Mouse (Mus musculus) left cerebral cortex, adult 18-20 months (tissue): ENCODE data around the gene Trip11. TPM values are rescaled to one million over a fixed set of nuclear protein-coding genes. Genes with fewer than 3 reads are reported as not detected.

Experiments used
- DNase-seq, 2 experiments: peaks; one replicate each; pipeline ENCODE4 v3.0.0; 2021 to 2022; ENCODE audit warnings: low spot score in 2 of 2, mixed read lengths in 1 of 2
- total RNA-seq, 2 experiments: library from RNA; stranded (reverse); gene quantifications; 2 replicates each; pipeline ENCODE4 v1.2.3; 2021

The Trip11 gene
- total RNA-seq, 2 experiments from 2014 or later = 28.1 to 30.1 TPM

GRCm38 (mm10) chr12:101831221-101831620 lies 81.8 kb downstream of the Trip11 start:
- no peak for DNase-seq

GRCm38 (mm10) chr12:101823161-101823560 lies 89.9 kb downstream of the Trip11 start:
- no peak for DNase-seq

GRCm38 (mm10) chr12:101821596-101821995 lies 91.5 kb downstream of the Trip11 start:
- no peak for DNase-seq

- DNase-seq = no peak
Observed at GRCm38 (mm10) chr12:101819570-101819969, 93.5 kb downstream of the Trip11 start.

- peak in 1 of 2 experiments; percentile 23 for DNase-seq
Observed at GRCm38 (mm10) chr12:101818608-101819370, 94.3 kb downstream of the Trip11 start, which contains the start of gene Fbln5. Gene Fbln5, minus strand, starts transcription at chr12:101819055.

- DNase-seq = no peak
Observed at GRCm38 (mm10) chr12:101818246-101818607, 94.8 kb downstream of the Trip11 start.

GRCm38 (mm10) chr12:101816810-101817209 lies 96.3 kb downstream of the Trip11 start:
- DNase-seq = no peak

GRCm38 (mm10) chr12:101815796-101816195 lies 97.3 kb downstream of the Trip11 start:
- DNase-seq = no peak

- no peak for DNase-seq
Observed at GRCm38 (mm10) chr12:101814423-101814822, 98.6 kb downstream of the Trip11 start.

- peak in 1 of 2 experiments; percentile 20 for DNase-seq
Observed at GRCm38 (mm10) chr12:101811181-101811580, 101.9 kb downstream of the Trip11 start.

GRCm38 (mm10) chr12:101810515-101810914 lies 102.6 kb downstream of the Trip11 start:
- DNase-seq = no peak

- no peak for DNase-seq
Observed at GRCm38 (mm10) chr12:101807400-101807799, 105.7 kb downstream of the Trip11 start.

- DNase-seq = no peak
Observed at GRCm38 (mm10) chr12:101802445-101802844, 110.6 kb downstream of the Trip11 start.

- DNase-seq = no peak
Observed at GRCm38 (mm10) chr12:101801744-101802143, 111.3 kb downstream of the Trip11 start.

- no peak for DNase-seq
Observed at GRCm38 (mm10) chr12:101801051-101801450, 112.0 kb downstream of the Trip11 start.

GRCm38 (mm10) chr12:101798189-101798922 lies 114.7 kb downstream of the Trip11 start:
- no peak for DNase-seq

- DNase-seq = no peak
Observed at GRCm38 (mm10) chr12:101794458-101794857, 118.6 kb downstream of the Trip11 start.

GRCm38 (mm10) chr12:101793221-101793621 lies 119.8 kb downstream of the Trip11 start:
- no peak for DNase-seq

- no peak for DNase-seq
Observed at GRCm38 (mm10) chr12:101792684-101793083, 120.4 kb downstream of the Trip11 start.

- DNase-seq = no peak
Observed at GRCm38 (mm10) chr12:101789767-101790166, 123.3 kb downstream of the Trip11 start.

GRCm38 (mm10) chr12:101789250-101789649 lies 123.8 kb downstream of the Trip11 start:
- no peak for DNase-seq
